Mouse (Mus musculus): ENCODE measurements around the gene Nek7.

DNA sequence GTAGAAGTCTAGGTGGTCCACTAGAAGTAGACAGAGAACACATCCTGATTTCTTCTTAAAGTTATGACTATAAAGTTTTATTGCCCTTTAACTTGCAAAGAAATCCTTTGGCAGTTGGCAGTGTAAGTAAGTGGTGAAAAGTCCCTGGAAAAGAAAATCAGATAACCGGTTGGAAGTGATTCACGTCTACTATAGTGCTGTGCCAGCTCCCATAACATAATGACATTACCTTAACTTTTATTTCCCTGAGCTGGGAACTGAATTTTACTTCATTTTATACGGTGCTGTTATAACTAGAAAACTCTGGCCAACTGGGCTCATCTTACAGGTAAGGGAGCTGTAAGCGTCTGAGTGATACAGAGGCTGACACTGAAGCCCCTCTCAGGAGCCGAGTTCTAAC is 89.3 kb downstream of the Nek7 start:
- TF ChIP-seq POLR2A (IDR thresholded peaks at IDR 0.05; ENCODE audit: extremely low read depth, insufficient read depth, low read length) (no peak), CTCF (IDR thresholded peaks at IDR 0.05; ENCODE audit: extremely low read depth, insufficient read depth, low read length) (no peak)

All from cortical plate, adult 2 months (tissue).